Mouse (Mus musculus): ENCODE measurements around the gene Pgk1. TPM values are rescaled to one million over a fixed set of nuclear protein-coding genes. Genes with fewer than 3 reads are reported as not detected.
A peak's percentile ranks its signal among the peaks of the same experiment; 100 is the strongest.

The Pgk1 gene
- total RNA-seq (2021) = 100 to 1,000 TPM; 416 to 483 TPM
- long read RNA-seq, experiment 1, transcript Pgk1-201 (11 exons, 1,825 nt) = major isoform, 195 of 205 reads
- long read RNA-seq, experiment 1, partial matches to known transcripts = 10 of 205 reads
- long read RNA-seq, experiment 1, other reads (novel, unspliced or antisense) = 0 of 205 reads
- long read RNA-seq, experiment 2, transcript Pgk1-201 (11 exons, 1,825 nt) = major isoform, 375 of 424 reads
- long read RNA-seq, experiment 2, partial matches to known transcripts = 47 of 424 reads
- long read RNA-seq, experiment 2, other reads (novel, unspliced or antisense) = 2 of 424 reads

- H3K27ac ChIP-seq = peak within 1 kb of the TSS; percentile 87
- H3K4me3 ChIP-seq = peak within 1 kb of the TSS; percentile 67
- TF ChIP-seq CTCF (conservative IDR thresholded peaks at IDR 0.05) = peak; percentile 51
- peak; percentile 82 to 91 for DNase-seq (ENCODE audit: low spot score in 2 of 2)
Observed at GRCm38 (mm10) chrX:106186713-106187649, at the start of gene Pgk1. Pgk1 (plus strand) TSS chrX:106187100.

- TF ChIP-seq CTCF (conservative IDR thresholded peaks at IDR 0.05) = no peak
- DNase-seq (ENCODE audit: low spot score in 2 of 2) = no peak
- no peak overlapping the region for H3K27ac ChIP-seq
- no peak overlapping the region for H3K4me3 ChIP-seq
Observed at GRCm38 (mm10) chrX:106139309-106140070, 47.4 kb upstream of the Pgk1 start.

- no peak for TF ChIP-seq CTCF (conservative IDR thresholded peaks at IDR 0.05)
- H3K27ac ChIP-seq = no peak within 1 kb of the TSS
Observed at GRCm38 (mm10) chrX:106142936-106143335, 44.0 kb upstream of the Pgk1 start, which contains the start of gene Tlr13. Tlr13 (plus strand) TSS chrX:106143204.

GRCm38 (mm10) chrX:106148185-106148584 is 38.7 kb upstream of the Pgk1 start:
- no peak for DNase-seq (ENCODE audit: low spot score in 2 of 2)
- TF ChIP-seq CTCF (conservative IDR thresholded peaks at IDR 0.05) = no peak
- H3K27ac ChIP-seq = no peak overlapping the region
- no peak overlapping the region for H3K4me3 ChIP-seq

More at GRCm38 (mm10) chrX:106142936-106143335, 44.0 kb upstream of the Pgk1 start, which contains the start of gene Tlr13:
- no peak for DNase-seq (ENCODE audit: low spot score in 2 of 2)
- no peak within 1 kb of the TSS for H3K4me3 ChIP-seq

GRCm38 (mm10) chrX:106149460-106149859 is 37.4 kb upstream of the Pgk1 start:
- no peak overlapping the region for H3K27ac ChIP-seq
- no peak for TF ChIP-seq CTCF (conservative IDR thresholded peaks at IDR 0.05)
- DNase-seq (ENCODE audit: low spot score in 2 of 2) = no peak
- H3K4me3 ChIP-seq = no peak overlapping the region

- no peak for DNase-seq (ENCODE audit: low spot score in 2 of 2)
- no peak overlapping the region for H3K27ac ChIP-seq
- no peak overlapping the region for H3K4me3 ChIP-seq
- no peak for TF ChIP-seq CTCF (conservative IDR thresholded peaks at IDR 0.05)
Observed at GRCm38 (mm10) chrX:106154180-106154586, 32.7 kb upstream of the Pgk1 start.

GRCm38 (mm10) chrX:106155892-106156291 is 31.0 kb upstream of the Pgk1 start:
- H3K4me3 ChIP-seq = no peak overlapping the region
- DNase-seq (ENCODE audit: low spot score in 2 of 2) = no peak
- no peak for TF ChIP-seq CTCF (conservative IDR thresholded peaks at IDR 0.05)
- H3K27ac ChIP-seq = no peak overlapping the region

- DNase-seq (ENCODE audit: low spot score in 2 of 2) = no peak
- no peak for TF ChIP-seq CTCF (conservative IDR thresholded peaks at IDR 0.05)
- H3K4me3 ChIP-seq = no peak overlapping the region
- no peak overlapping the region for H3K27ac ChIP-seq
Observed at GRCm38 (mm10) chrX:106163995-106164394, 22.9 kb upstream of the Pgk1 start.

- no peak for TF ChIP-seq CTCF (conservative IDR thresholded peaks at IDR 0.05)
- no peak overlapping the region for H3K27ac ChIP-seq
- DNase-seq (ENCODE audit: low spot score in 2 of 2) = no peak
Observed at GRCm38 (mm10) chrX:106164555-106164954, 22.3 kb upstream of the Pgk1 start.

GRCm38 (mm10) chrX:106165089-106165488 is 21.8 kb upstream of the Pgk1 start:
- peak; percentile 34; the same call in 1 of the 2 replicates for TF ChIP-seq CTCF (conservative IDR thresholded peaks at IDR 0.05)
- Histone ChIP-seq H3K4me3 (no peak overlapping the region), H3K27ac (no peak overlapping the region)
- no peak for DNase-seq (ENCODE audit: low spot score in 2 of 2)

More at GRCm38 (mm10) chrX:106164555-106164954, 22.3 kb upstream of the Pgk1 start:
- H3K4me3 ChIP-seq = no peak overlapping the region

- TF ChIP-seq CTCF (conservative IDR thresholded peaks at IDR 0.05) = peak; percentile 87
- DNase-seq (ENCODE audit: low spot score in 2 of 2) = peak; percentile 53 to 79
- H3K27ac ChIP-seq = no peak overlapping the region
- H3K4me3 ChIP-seq = 0 out of 2 replicates have a peak overlapping the region, but pooled peaks have one; percentile 17
Observed at GRCm38 (mm10) chrX:106171106-106171852, 15.6 kb upstream of the Pgk1 start.

- Histone ChIP-seq H3K27ac (no peak overlapping the region), H3K4me3 (no peak overlapping the region)
- TF ChIP-seq CTCF (conservative IDR thresholded peaks at IDR 0.05) = no peak
- no peak for DNase-seq (ENCODE audit: low spot score in 2 of 2)
Observed at GRCm38 (mm10) chrX:106171853-106172154, 15.1 kb upstream of the Pgk1 start.
